Mouse (Mus musculus) midbrain, postnatal 0 days (tissue): Measurements from ENCODE around the gene Kat8. TPM values are rescaled to one million over a fixed set of nuclear protein-coding genes. Genes with fewer than 3 reads are reported as not detected.
A peak's percentile ranks its signal among the peaks of the same experiment; 100 is the strongest.

ENCODE experiments used
- ATAC-seq: fragments of 200-750 bp; cut with Nextera tagmentation; 2 replicates; pipeline ENCODE4 v1.8.0; 2017; ENCODE audit warnings: moderate number of reproducible peaks, mild to moderate bottlenecking, moderate TSS enrichment, moderate library complexity; ENCODE audit not compliant: low FRiP score
- DNase-seq: peaks from one replicate; pipeline ENCODE4 v3.0.0-alpha.2; 2015; ENCODE audit warnings: low spot score
- H3K27ac ChIP-seq: fragments of 300-500 bp; sonication (generic); 2 replicates; pipeline ENCODE4 v1.5.1; 2014; ENCODE audit warnings: low read depth, mild to moderate bottlenecking, low read length, mixed read lengths
- H3K27me3 ChIP-seq: fragments of 300-500 bp; sonication (generic); 2 replicates; pipeline ENCODE4 v1.6.1; 2014; ENCODE audit warnings: low read length, control low read depth, mixed read lengths; ENCODE audit not compliant: insufficient read depth
- H3K36me3 ChIP-seq: fragments of 300-500 bp; sonication (generic); 2 replicates; pipeline ENCODE4 v1.6.1; 2014; ENCODE audit warnings: low read length, control low read depth, mixed read lengths; ENCODE audit not compliant: insufficient read depth
- H3K4me1 ChIP-seq: fragments of 300-500 bp; sonication (generic); 2 replicates; pipeline ENCODE4 v1.6.1; 2014; ENCODE audit warnings: mild to moderate bottlenecking, control low read depth, antibody characterized with exemption, low read length, mixed read lengths; ENCODE audit not compliant: insufficient read depth
- H3K4me2 ChIP-seq: fragments of 300-500 bp; sonication (generic); 2 replicates; pipeline ENCODE4 v1.6.1; 2014; ENCODE audit warnings: low read depth, mild to moderate bottlenecking, low read length, mixed read lengths; ENCODE audit not compliant: poor library complexity, severe bottlenecking
- H3K4me3 ChIP-seq: fragments of 300-500 bp; sonication (generic); 2 replicates; pipeline ENCODE4 v1.5.1; 2014; ENCODE audit warnings: low read depth, mild to moderate bottlenecking, low read length, moderate library complexity
- H3K9ac ChIP-seq: fragments of 300-500 bp; sonication (generic); replicated peaks from 2 replicates; pipeline ENCODE4 v1.6.1; 2014; ENCODE audit warnings: mild to moderate bottlenecking, low read length, moderate library complexity, mixed read lengths; ENCODE audit not compliant: poor library complexity, severe bottlenecking
- H3K9me3 ChIP-seq: fragments of 300-500 bp; sonication (generic); 2 replicates; pipeline ENCODE4 v1.6.1; 2016; ENCODE audit warnings: low read length, control low read depth
- CTCF ChIP-seq: IDR thresholded peaks from 2 replicates; pipeline ENCODE4 v1.5.1; 2016; ENCODE audit warnings: antibody characterized with exemption, mild to moderate bottlenecking
- WGBS: fragments of 180-500 bp; shearing (Covaris S2); extraction: QIAGEN DNeasy Blood & Tissue Kit; methylation state at CpG from one replicate; pipeline ENCODE4 v1.1.7; 2014; 5-methylcytosine and 5-hydroxymethylcytosine counted together
- polyA plus RNA-seq: library from polyadenylated mRNA; unstranded; fragments of >200 nt; fragmentation: Nextera tagmentation; extraction: Ambion mirVana; gene quantifications from 2 replicates; pipeline ENCODE4 v1.2.1, GENCODE M21; 2015
- total RNA-seq: library from RNA; depleted of rRNA; stranded (reverse); fragments of >200 nt; gene quantifications from 2 replicates; pipeline ENCODE4 v1.2.3, GENCODE M21; 2014; rRNA removed

The Kat8 gene
- total and polyA plus RNA-seq, 2 experiments from 2014 or later = 28.1 to 34.8 TPM

DNA sequence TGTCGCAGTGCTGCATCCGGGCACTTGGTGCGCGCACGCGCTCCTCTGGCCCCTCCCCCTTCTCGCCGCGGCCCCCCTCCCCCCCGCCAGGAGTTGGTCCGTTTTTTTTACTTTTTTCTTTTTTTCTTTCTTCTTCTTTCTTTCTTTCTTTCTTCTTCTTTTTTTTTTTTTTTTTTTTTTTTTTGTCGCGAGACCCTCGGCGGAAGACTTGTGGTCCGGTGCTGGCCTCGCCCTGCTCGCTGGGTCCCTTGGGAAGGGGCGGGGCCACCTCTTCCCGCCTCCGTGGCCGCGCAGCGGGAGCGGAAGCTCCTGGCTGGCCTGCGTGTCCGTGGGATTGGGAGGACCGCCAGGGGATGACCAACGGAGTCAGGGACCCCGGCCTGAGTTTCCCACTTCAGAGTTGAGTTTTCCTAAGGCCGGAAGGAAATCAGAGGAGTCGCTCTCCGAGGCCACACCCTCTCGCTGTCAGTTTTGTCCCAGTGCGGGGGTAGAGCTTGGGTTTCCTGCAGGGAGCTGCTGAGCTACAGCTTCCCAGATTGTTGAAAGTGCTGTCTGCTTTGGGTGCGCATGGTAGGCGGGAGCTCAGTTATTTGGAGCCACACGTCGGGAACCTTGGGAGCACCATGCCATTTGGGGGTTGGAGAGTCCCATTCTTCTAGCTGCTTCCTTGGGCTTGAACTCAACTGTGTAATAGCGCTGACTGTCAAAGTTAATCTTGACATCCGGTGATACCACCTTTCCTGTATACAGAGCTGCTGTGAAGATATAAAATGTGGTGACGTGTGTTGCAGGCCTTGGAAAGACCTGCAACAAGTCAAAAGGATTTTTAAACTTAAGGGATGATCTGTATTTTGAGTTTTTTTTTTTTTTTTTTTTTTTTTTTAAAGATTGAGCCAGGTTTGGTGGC, 55.9 kb downstream of the Kat8 start:
- Histone ChIP-seq H3K4me1 (no peaks in the 10 kb centered on the region), H3K9me3 (no peaks in the 10 kb centered on the region), H3K9ac (peak overlapping the region; percentile 93), H3K27ac (peak overlapping the region; percentile 97), H3K4me2 (peak overlapping the region; percentile 75), H3K27me3 (no peaks in the 10 kb centered on the region), H3K4me3 (peak overlapping the region; percentile 59), H3K36me3 (peaks cover 23% of the 10 kb centered on the region)
- DNase-seq (peak; percentile 74), ATAC-seq (no peak)
- no peak for TF ChIP-seq CTCF
- 1% methylated on average over 37 of the region's 42 CpGs for WGBS

DNA sequence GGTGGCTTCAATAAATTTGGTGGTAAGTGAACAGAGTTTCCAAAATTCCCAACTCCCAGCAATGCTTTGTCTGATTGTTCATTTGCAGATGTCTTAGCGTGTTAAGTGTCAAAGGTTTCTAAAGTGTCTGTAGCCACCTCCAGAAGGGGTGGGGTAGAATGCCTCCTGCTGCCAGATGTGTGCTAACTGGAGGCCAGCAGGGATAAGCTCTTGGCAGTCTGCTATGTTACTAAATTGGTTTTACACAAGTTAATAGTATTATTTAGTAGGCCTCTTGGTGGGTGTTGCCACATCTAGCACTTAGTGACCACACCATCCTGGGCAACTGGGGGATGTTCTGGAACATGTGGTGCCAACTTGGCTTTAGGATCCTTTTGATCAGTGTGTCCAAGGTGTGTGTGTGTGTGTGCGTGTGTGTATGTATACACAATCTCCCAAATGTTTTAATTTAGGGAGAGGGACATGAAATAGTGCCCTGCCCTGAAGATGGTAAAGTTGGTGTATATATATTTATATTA, 62.2 kb downstream of the Kat8 start:
- Histone ChIP-seq H3K4me2 (no peak overlapping the region), H3K36me3 (peaks cover 67% of the 10 kb centered on the region), H3K9me3 (no peaks in the 10 kb centered on the region), H3K4me3 (no peak overlapping the region), H3K9ac (no peak overlapping the region), H3K4me1 (no peaks in the 10 kb centered on the region), H3K27me3 (no peaks in the 10 kb centered on the region), H3K27ac (no peak overlapping the region)
- ATAC-seq = no peak
- WGBS = 87% methylated on average over 2 of the region's 2 CpGs
- DNase-seq = no peak
- no peak for TF ChIP-seq CTCF

Other genes starting within 250 kb of the Kat8 start
- gene Bcl7c, start 203.6 kb upstream of the Kat8 start, total RNA-seq = 115 and 131 TPM in 2 replicates
- 41.3 and 49.2 TPM in 2 replicates for gene Bcl7c, start 203.6 kb upstream of the Kat8 start, polyA plus RNA-seq
- 5.5 and 5.6 TPM in 2 replicates for gene Ctf1, start 199.8 kb upstream of the Kat8 start, total RNA-seq
- gene Ctf1, start 199.8 kb upstream of the Kat8 start, polyA plus RNA-seq = 3.2 and 3.8 TPM in 2 replicates
- not detected in 2 replicates for gene Ctf2, start 180.3 kb upstream of the Kat8 start, total RNA-seq
- not detected in 2 replicates for gene Ctf2, start 180.3 kb upstream of the Kat8 start, polyA plus RNA-seq
- 207 and 221 TPM in 2 replicates for gene Fbxl19, start 168.0 kb upstream of the Kat8 start, total RNA-seq
- 5.9 and 8.3 TPM in 2 replicates for gene Fbxl19, start 168.0 kb upstream of the Kat8 start, polyA plus RNA-seq
- 14.8 and 17.6 TPM in 2 replicates for gene Orai3, start 142.7 kb upstream of the Kat8 start, total RNA-seq
- 9.9 and 10.0 TPM in 2 replicates for gene Orai3, start 142.7 kb upstream of the Kat8 start, polyA plus RNA-seq
- 18.0 and 19.8 TPM in 2 replicates for gene Setd1a, start 135.8 kb upstream of the Kat8 start, total RNA-seq
- gene Setd1a, start 135.8 kb upstream of the Kat8 start, polyA plus RNA-seq = 12.7 and 16.4 TPM in 2 replicates
- not detected in 2 replicates for gene Gm49388, start 126.9 kb upstream of the Kat8 start, total RNA-seq
- gene Gm49388, start 126.9 kb upstream of the Kat8 start, polyA plus RNA-seq = not detected in 2 replicates
- gene Hsd3b7, start 111.9 kb upstream of the Kat8 start, total RNA-seq = 7.1 and 12.8 TPM in 2 replicates
- gene Hsd3b7, start 111.9 kb upstream of the Kat8 start, polyA plus RNA-seq = 8.6 and 11.3 TPM in 2 replicates
- gene Stx4a, start 88.2 kb upstream of the Kat8 start, total RNA-seq = 6.7 and 7.1 TPM in 2 replicates
- gene Stx4a, start 88.2 kb upstream of the Kat8 start, polyA plus RNA-seq = 20.0 and 20.7 TPM in 2 replicates
- gene Stx1b, start 88.0 kb upstream of the Kat8 start, total RNA-seq = 83.6 and 88.9 TPM in 2 replicates
- 83.9 and 87.1 TPM in 2 replicates for gene Stx1b, start 88.0 kb upstream of the Kat8 start, polyA plus RNA-seq
- gene Zfp646, start 36.3 kb upstream of the Kat8 start, total RNA-seq = 32.3 and 33.8 TPM in 2 replicates
- gene Zfp646, start 36.3 kb upstream of the Kat8 start, polyA plus RNA-seq = 3.8 and 4.2 TPM in 2 replicates
- gene Zfp668, start 35.7 kb upstream of the Kat8 start, total RNA-seq = 27.8 and 31.0 TPM in 2 replicates
- gene Zfp668, start 35.7 kb upstream of the Kat8 start, polyA plus RNA-seq = 26.0 and 29.7 TPM in 2 replicates
- gene Prss53, start 21.5 kb upstream of the Kat8 start, total RNA-seq = 0.55 and 1.0 TPM in 2 replicates
- 0.77 and 0.82 TPM in 2 replicates for gene Prss53, start 21.5 kb upstream of the Kat8 start, polyA plus RNA-seq
- 0.16 TPM in 1 of 2 replicates, not detected in the other for gene Gm21974, start 17.1 kb upstream of the Kat8 start, total RNA-seq
- not detected in 2 replicates for gene Gm21974, start 17.1 kb upstream of the Kat8 start, polyA plus RNA-seq
- gene Vkorc1, start 16.9 kb upstream of the Kat8 start, total RNA-seq = 22.7 and 30.3 TPM in 2 replicates
- 61.2 and 62.8 TPM in 2 replicates for gene Vkorc1, start 16.9 kb upstream of the Kat8 start, polyA plus RNA-seq
- 47.8 and 77.7 TPM in 2 replicates for gene Bckdk, start 8.4 kb upstream of the Kat8 start, total RNA-seq
- gene Bckdk, start 8.4 kb upstream of the Kat8 start, polyA plus RNA-seq = 52.7 and 63.7 TPM in 2 replicates
- gene Prss8, start 17.6 kb downstream of the Kat8 start, total RNA-seq = 0.90 and 2.7 TPM in 2 replicates
- gene Prss8, start 17.6 kb downstream of the Kat8 start, polyA plus RNA-seq = 0.37 and 0.69 TPM in 2 replicates
- gene Prss36, start 34.2 kb downstream of the Kat8 start, total RNA-seq = 6.1 and 20.1 TPM in 2 replicates
- gene Prss36, start 34.2 kb downstream of the Kat8 start, polyA plus RNA-seq = 13.3 and 15.5 TPM in 2 replicates
- 29.3 and 41.9 TPM in 2 replicates for gene Fus, start 54.9 kb downstream of the Kat8 start, total RNA-seq
- gene Fus, start 54.9 kb downstream of the Kat8 start, polyA plus RNA-seq = 207 and 244 TPM in 2 replicates
- 4.3 and 6.6 TPM in 2 replicates for gene Pycard, start 81.4 kb downstream of the Kat8 start, total RNA-seq
- gene Pycard, start 81.4 kb downstream of the Kat8 start, polyA plus RNA-seq = 7.8 and 10.8 TPM in 2 replicates
- gene Trim72, start 91.4 kb downstream of the Kat8 start, total RNA-seq = 0.19 and 0.77 TPM in 2 replicates
- not detected in 2 replicates for gene Trim72, start 91.4 kb downstream of the Kat8 start, polyA plus RNA-seq
- 2.4 and 2.6 TPM in 2 replicates for gene Itgam, start 150.1 kb downstream of the Kat8 start, total RNA-seq
- 0.90 and 0.98 TPM in 2 replicates for gene Itgam, start 150.1 kb downstream of the Kat8 start, polyA plus RNA-seq
- not detected in 2 replicates for gene Gm49368, start 150.2 kb downstream of the Kat8 start, total RNA-seq
- gene Gm49368, start 150.2 kb downstream of the Kat8 start, polyA plus RNA-seq = not detected in 2 replicates
- gene Itgax, start 217.0 kb downstream of the Kat8 start, total RNA-seq = 0.28 TPM in 1 of 2 replicates, not detected in the other
- gene Itgax, start 217.0 kb downstream of the Kat8 start, polyA plus RNA-seq = 0.05 TPM in 1 of 2 replicates, not detected in the other
- gene Itgad, start 241.9 kb downstream of the Kat8 start, total RNA-seq = 0.05 TPM in 1 of 2 replicates, not detected in the other
- 0.21 TPM in 1 of 2 replicates, not detected in the other for gene Itgad, start 241.9 kb downstream of the Kat8 start, polyA plus RNA-seq